22 mouse cellular contexts compared by ENCODE assay signal in the genomic region with DNA sequence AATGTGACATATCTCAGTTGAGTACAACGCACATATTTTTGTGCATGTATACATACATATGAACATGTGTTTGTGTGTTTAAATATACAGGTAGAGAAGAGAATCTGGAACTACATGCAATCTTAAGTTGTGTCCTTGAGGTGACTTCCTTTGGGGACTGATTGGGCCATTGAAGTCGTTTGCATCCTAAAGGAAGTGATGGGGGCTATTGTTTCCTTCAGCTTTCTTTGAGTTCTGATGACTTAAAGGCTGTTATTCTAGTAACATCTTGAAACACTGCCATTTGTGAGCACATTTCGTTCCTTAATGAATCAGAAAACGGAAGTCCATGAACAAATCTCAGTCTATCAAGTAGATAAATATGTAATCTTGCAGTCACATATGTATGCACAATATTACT.
DNase-seq lines count a peak whose midpoint lies in the region; ATAC-seq and TF ChIP-seq lines count a peak whose summit lies in the region.
"Had no signal": no experiment of that assay in that cellular context is flagged by ENCODE, and none has a peak within 500 bp of the region (broad histone marks: within the 10 kb centered on the region; RNA-seq: fewer than 3 reads in every experiment).

No protein-coding gene starts in this region.

- no peak overlapping the region for H3K9ac ChIP-seq in ES-E14 (ENCODE audit: insufficient read depth, low read depth, low read length, poor library complexity, severe bottlenecking)
- H3K9ac ChIP-seq in lung, postnatal 0 days (replicated peaks; ENCODE audit: low read depth): no peak overlapping the region
- H3K9ac ChIP-seq: embryonic facial prominence, embryonic 12.5 days; forebrain, embryonic 13.5 days; forebrain, embryonic 15.5 days; forebrain, postnatal 0 days had no signal

- H3K36me3 ChIP-seq in ES-E14 (ENCODE audit: control insufficient read depth, insufficient read depth, low read length, poor library complexity, severe bottlenecking): no peaks in the 10 kb centered on the region
- H3K36me3 ChIP-seq in lung, postnatal 0 days (ENCODE audit: insufficient read depth, low read length): no peaks in the 10 kb centered on the region
- H3K36me3 ChIP-seq: embryonic facial prominence, embryonic 10.5 days; embryonic facial prominence, embryonic 12.5 days; forebrain, embryonic 15.5 days had no signal

- 57% methylated on average over 4 of the region's 4 CpGs for WGBS in lung, postnatal 0 days

- H3K27ac ChIP-seq in layer of hippocampus, adult 2 months: peak overlapping the region; percentile 40; the same call in 1 of the 2 replicates
- H3K27ac ChIP-seq in ES-E14 (ENCODE audit: insufficient read depth, low read depth, low read length, poor library complexity, severe bottlenecking): no peak overlapping the region
- H3K27ac ChIP-seq in lung, postnatal 0 days (ENCODE audit: low read length): no peak overlapping the region
- H3K27ac ChIP-seq: embryonic facial prominence, embryonic 10.5 days; embryonic facial prominence, embryonic 12.5 days; forebrain, embryonic 13.5 days; forebrain, embryonic 15.5 days had no signal

- no peaks in the 10 kb centered on the region for H3K9me3 ChIP-seq in ES-E14 (ENCODE audit: control insufficient read depth, insufficient read depth, low read depth, low read length)
- no peaks in the 10 kb centered on the region for H3K9me3 ChIP-seq in lung, postnatal 0 days (ENCODE audit: low read length)
- H3K9me3 ChIP-seq: embryonic facial prominence, embryonic 10.5 days; embryonic facial prominence, embryonic 12.5 days; forebrain, embryonic 13.5 days; forebrain, embryonic 15.5 days had no signal

- DNase-seq in layer of hippocampus, adult 2 months (ENCODE audit: low spot score in 2 of 2): no peak
- no peak for DNase-seq in layer of hippocampus, postnatal 25 days (ENCODE audit: extremely low spot score in 1 of 2, low spot score in 1 of 2)
- DNase-seq in ES-E14 (ENCODE audit: low read depth, low spot score) (peak; percentile 63), R1 (ENCODE audit: low read depth, low spot score) (peak; percentile 68)
- no peak for DNase-seq in spleen, adult 18-20 months
- no peak for DNase-seq in kidney, postnatal 10 days
- no peak for DNase-seq in lung, postnatal 0 days (ENCODE audit: low spot score)
- DNase-seq: adrenal gland, adult 8-10 months; adrenal gland, postnatal 14 days; adrenal gland, postnatal 36 days; cerebellum, adult 11-12 months; cerebellum, adult 2 months; cerebellum, adult 9-10 months; cerebellum, postnatal 10 days; cerebellum, postnatal 25 days; forebrain, postnatal 0 days had no signal

- H3K27me3 ChIP-seq in lung, postnatal 0 days (replicated peaks; ENCODE audit: insufficient read depth, low read length): no peaks in the 10 kb centered on the region
- H3K27me3 ChIP-seq: embryonic facial prominence, embryonic 12.5 days; forebrain, embryonic 13.5 days; forebrain, embryonic 15.5 days; Patski had no signal

- TF ChIP-seq CTCF in layer of hippocampus, adult 2 months (conservative IDR thresholded peaks at IDR 0.05): no peak
- no peak for TF ChIP-seq CTCF in lung, postnatal 0 days (IDR thresholded peaks at IDR 0.05)

- in situ Hi-C loops in ES-E14 (cut with MboI; ENCODE audit: low sequenced_read_pairs in 2 of 2, unreplicated experiment in 2 of 2): no loop called here

- H3K4me1 ChIP-seq in ES-E14 (ENCODE audit: control insufficient read depth in 2 of 2, insufficient read depth in 2 of 2, low read length in 2 of 2, poor library complexity in 1 of 2): peaks cover 9 to 17% of the 10 kb centered on the region in 2 experiments
- no peaks in the 10 kb centered on the region for H3K4me1 ChIP-seq in lung, postnatal 0 days (ENCODE audit: insufficient read depth, low read depth, low read length)

- no peak overlapping the region for H3K4me3 ChIP-seq in layer of hippocampus, adult 2 months
- no peak overlapping the region for H3K4me3 ChIP-seq in ES-E14 (ENCODE audit: insufficient read depth in 1 of 2, low read depth in 1 of 2, low read length in 2 of 2, poor library complexity in 1 of 2, severe bottlenecking in 1 of 2)
- no peak overlapping the region for H3K4me3 ChIP-seq in lung, postnatal 0 days (ENCODE audit: low read depth, low read length)
- H3K4me3 ChIP-seq: embryonic facial prominence, embryonic 10.5 days; embryonic facial prominence, embryonic 12.5 days; forebrain, embryonic 13.5 days; forebrain, embryonic 15.5 days had no signal

- TF ChIP-seq EP300 in lung, postnatal 0 days (IDR thresholded peaks at IDR 0.05): no peak

- ATAC-seq in lung, postnatal 0 days: no peak
- ATAC-seq: activated CD4-positive, CD25-positive, alpha-beta regulatory T cell, adult 4 months; forebrain, embryonic 13.5 days; forebrain, embryonic 15.5 days; forebrain, postnatal 0 days; Patski had no signal

- H3K4me2 ChIP-seq in lung, postnatal 0 days (replicated peaks; ENCODE audit: low read depth, low read length): no peak overlapping the region
- H3K4me2 ChIP-seq: embryonic facial prominence, embryonic 12.5 days; forebrain, embryonic 13.5 days; forebrain, embryonic 15.5 days had no signal

TF ChIP-seq in ES-E14, 5 proteins besides CTCF, POLR2A, EP300 and RAD21:
- no peak for TF ChIP-seq HCFC1 (IDR thresholded peaks at IDR 0.05; ENCODE audit: borderline replicate concordance, insufficient read depth, low read length)
- TF ChIP-seq ZC3H11A (IDR thresholded peaks at IDR 0.05; ENCODE audit: borderline replicate concordance, low read depth, low read length): no peak
- peak; percentile 47; the same call in 1 of the 2 replicates for TF ChIP-seq CHD2 (IDR thresholded peaks at IDR 0.05; ENCODE audit: low read depth, low read length)
- no peak for TF ChIP-seq MAFK (IDR thresholded peaks at IDR 0.05; ENCODE audit: insufficient read depth, low read depth, low read length)
TF ChIP-seq in ES-E14: peak in this region for 1.

Comparison
In these comparisons a context has a peak if more than half of its experiments do, and no peak if none do; other contexts are left out.
1. DNase-seq: peak in ES-E14 (single experiment) and R1 (single experiment); none in layer of hippocampus, adult 2 months (0 of 2), layer of hippocampus, postnatal 25 days (0 of 2), spleen, adult 18-20 months (0 of 2), kidney, postnatal 10 days (single experiment) and lung, postnatal 0 days (single experiment).